Mouse (Mus musculus): ENCODE data around the gene Clstn3.

GRCm38 (mm10) chr6:124414150-124414926 is 50.3 kb downstream of the Clstn3 start:
- TF ChIP-seq CTCF (IDR thresholded peaks at IDR 0.05) = no peak
- no peak for TF ChIP-seq EP300 (IDR thresholded peaks at IDR 0.05)

Measured in lung, postnatal 0 days (tissue).